Mouse (Mus musculus): ENCODE data around the gene 2810004N23Rik. TPM values are rescaled to one million over a fixed set of nuclear protein-coding genes. Genes with fewer than 3 reads are reported as not detected.
A peak's percentile ranks its signal among the peaks of the same experiment; 100 is the strongest.

2810004N23Rik gene
- polyA plus RNA-seq, 1 experiment from 2014 or later: 21.5 TPM

- Histone ChIP-seq H3K4me3 (ENCODE audit: low read length) (no peak overlapping the region), H3K36me3 (ENCODE audit: control insufficient read depth, insufficient read depth, low read length) (peaks cover 39% of the 10 kb centered on the region), H3K9me3 (ENCODE audit: control insufficient read depth, low read length) (no peaks in the 10 kb centered on the region), H3K4me1 (ENCODE audit: control insufficient read depth, insufficient read depth, low read depth, low read length) (no peaks in the 10 kb centered on the region), H3K4me2 (ENCODE audit: low read length) (no peak overlapping the region), H3K27me3 (replicated peaks; ENCODE audit: control insufficient read depth, insufficient read depth, low read length) (no peaks in the 10 kb centered on the region), H3K9ac (ENCODE audit: low read depth, low read length) (no peak overlapping the region), H3K27ac (ENCODE audit: low read depth, low read length) (no peak overlapping the region)
- ATAC-seq: no peak
- WGBS: 70% methylated on average over 6 of the region's 6 CpGs
Observed at GRCm38 (mm10) chr8:124819612-124820115, 43.3 kb downstream of the 2810004N23Rik start.

GRCm38 (mm10) chr8:124817361-124817760 lies 45.6 kb downstream of the 2810004N23Rik start:
- Histone ChIP-seq H3K9me3 (ENCODE audit: control insufficient read depth, low read length) (no peaks in the 10 kb centered on the region), H3K9ac (ENCODE audit: low read depth, low read length) (no peak overlapping the region), H3K36me3 (ENCODE audit: control insufficient read depth, insufficient read depth, low read length) (peaks cover 21% of the 10 kb centered on the region), H3K4me1 (ENCODE audit: control insufficient read depth, insufficient read depth, low read depth, low read length) (no peaks in the 10 kb centered on the region), H3K4me3 (ENCODE audit: low read length) (no peak overlapping the region), H3K27me3 (replicated peaks; ENCODE audit: control insufficient read depth, insufficient read depth, low read length) (no peaks in the 10 kb centered on the region), H3K27ac (ENCODE audit: low read depth, low read length) (no peak overlapping the region), H3K4me2 (ENCODE audit: low read length) (no peak overlapping the region)
- no peak for ATAC-seq
- 89% methylated on average over 3 of the region's 3 CpGs for WGBS

GRCm38 (mm10) chr8:124816866-124817265 lies 46.1 kb downstream of the 2810004N23Rik start:
- no peak overlapping the region for H3K4me2 ChIP-seq (ENCODE audit: low read length)
- no peak overlapping the region for H3K27ac ChIP-seq (ENCODE audit: low read depth, low read length)
- WGBS: 93% methylated on average over 11 of the region's 11 CpGs
- no peak overlapping the region for H3K9ac ChIP-seq (ENCODE audit: low read depth, low read length)
- H3K36me3 ChIP-seq (ENCODE audit: control insufficient read depth, insufficient read depth, low read length): peaks cover 21% of the 10 kb centered on the region
- H3K9me3 ChIP-seq (ENCODE audit: control insufficient read depth, low read length): no peaks in the 10 kb centered on the region
- no peak overlapping the region for H3K4me3 ChIP-seq (ENCODE audit: low read length)
- no peak for ATAC-seq
- H3K4me1 ChIP-seq (ENCODE audit: control insufficient read depth, insufficient read depth, low read depth, low read length): no peaks in the 10 kb centered on the region
- H3K27me3 ChIP-seq (replicated peaks; ENCODE audit: control insufficient read depth, insufficient read depth, low read length): no peaks in the 10 kb centered on the region

GRCm38 (mm10) chr8:124815870-124816269 lies 47.0 kb downstream of the 2810004N23Rik start:
- Histone ChIP-seq H3K9me3 (ENCODE audit: control insufficient read depth, low read length) (no peaks in the 10 kb centered on the region), H3K9ac (ENCODE audit: low read depth, low read length) (no peak overlapping the region), H3K27ac (ENCODE audit: low read depth, low read length) (no peak overlapping the region), H3K4me3 (ENCODE audit: low read length) (no peak overlapping the region), H3K36me3 (ENCODE audit: control insufficient read depth, insufficient read depth, low read length) (peaks cover 21% of the 10 kb centered on the region), H3K4me1 (ENCODE audit: control insufficient read depth, insufficient read depth, low read depth, low read length) (peaks cover 5% of the 10 kb centered on the region), H3K27me3 (replicated peaks; ENCODE audit: control insufficient read depth, insufficient read depth, low read length) (no peaks in the 10 kb centered on the region), H3K4me2 (ENCODE audit: low read length) (no peak overlapping the region)
- ATAC-seq: no peak
- 88% methylated on average over 12 of the region's 12 CpGs for WGBS

GRCm38 (mm10) chr8:124813326-124813725 lies 49.6 kb downstream of the 2810004N23Rik start:
- Histone ChIP-seq H3K4me3 (ENCODE audit: low read length) (no peak overlapping the region), H3K9me3 (ENCODE audit: control insufficient read depth, low read length) (no peaks in the 10 kb centered on the region), H3K4me2 (ENCODE audit: low read length) (no peak overlapping the region), H3K36me3 (ENCODE audit: control insufficient read depth, insufficient read depth, low read length) (peaks cover 13% of the 10 kb centered on the region), H3K9ac (ENCODE audit: low read depth, low read length) (no peak overlapping the region), H3K27ac (ENCODE audit: low read depth, low read length) (no peak overlapping the region), H3K27me3 (replicated peaks; ENCODE audit: control insufficient read depth, insufficient read depth, low read length) (no peaks in the 10 kb centered on the region), H3K4me1 (ENCODE audit: control insufficient read depth, insufficient read depth, low read depth, low read length) (peaks cover 12% of the 10 kb centered on the region)
- 92% methylated on average over 4 of the region's 4 CpGs for WGBS
- ATAC-seq: no peak

- H3K4me3 ChIP-seq (ENCODE audit: low read length): no peak overlapping the region
- peaks cover 12% of the 10 kb centered on the region for H3K4me1 ChIP-seq (ENCODE audit: control insufficient read depth, insufficient read depth, low read depth, low read length)
- no peak overlapping the region for H3K27ac ChIP-seq (ENCODE audit: low read depth, low read length)
- no peaks in the 10 kb centered on the region for H3K27me3 ChIP-seq (replicated peaks; ENCODE audit: control insufficient read depth, insufficient read depth, low read length)
- ATAC-seq: peak; percentile 63
- H3K4me2 ChIP-seq (ENCODE audit: low read length): no peak overlapping the region
- no peaks in the 10 kb centered on the region for H3K9me3 ChIP-seq (ENCODE audit: control insufficient read depth, low read length)
- H3K36me3 ChIP-seq (ENCODE audit: control insufficient read depth, insufficient read depth, low read length): peaks cover 2% of the 10 kb centered on the region
- no peak overlapping the region for H3K9ac ChIP-seq (ENCODE audit: low read depth, low read length)
- WGBS: 17% methylated on average over 9 of the region's 9 CpGs
Observed at GRCm38 (mm10) chr8:124810689-124811394, 52.1 kb downstream of the 2810004N23Rik start.

- H3K4me2 ChIP-seq (ENCODE audit: low read length): no peak overlapping the region
- H3K9ac ChIP-seq (ENCODE audit: low read depth, low read length): no peak overlapping the region
- H3K4me3 ChIP-seq (ENCODE audit: low read length): no peak overlapping the region
- H3K27ac ChIP-seq (ENCODE audit: low read depth, low read length): no peak overlapping the region
- WGBS: 71% methylated on average over 5 of the region's 5 CpGs
- no peaks in the 10 kb centered on the region for H3K27me3 ChIP-seq (replicated peaks; ENCODE audit: control insufficient read depth, insufficient read depth, low read length)
- no peaks in the 10 kb centered on the region for H3K9me3 ChIP-seq (ENCODE audit: control insufficient read depth, low read length)
- H3K4me1 ChIP-seq (ENCODE audit: control insufficient read depth, insufficient read depth, low read depth, low read length): peaks cover 12% of the 10 kb centered on the region
- no peak for ATAC-seq
- H3K36me3 ChIP-seq (ENCODE audit: control insufficient read depth, insufficient read depth, low read length): no peaks in the 10 kb centered on the region
Observed at GRCm38 (mm10) chr8:124810056-124810610, 52.8 kb downstream of the 2810004N23Rik start.

- H3K27ac ChIP-seq (ENCODE audit: low read depth, low read length): no peak overlapping the region
- no peaks in the 10 kb centered on the region for H3K9me3 ChIP-seq (ENCODE audit: control insufficient read depth, low read length)
- no peak overlapping the region for H3K4me2 ChIP-seq (ENCODE audit: low read length)
- WGBS: 56% methylated on average over 2 of the region's 2 CpGs
- H3K9ac ChIP-seq (ENCODE audit: low read depth, low read length): no peak overlapping the region
- H3K4me1 ChIP-seq (ENCODE audit: control insufficient read depth, insufficient read depth, low read depth, low read length): peaks cover 12% of the 10 kb centered on the region
- H3K27me3 ChIP-seq (replicated peaks; ENCODE audit: control insufficient read depth, insufficient read depth, low read length): no peaks in the 10 kb centered on the region
- ATAC-seq: no peak
- no peaks in the 10 kb centered on the region for H3K36me3 ChIP-seq (ENCODE audit: control insufficient read depth, insufficient read depth, low read length)
- no peak overlapping the region for H3K4me3 ChIP-seq (ENCODE audit: low read length)
Observed at GRCm38 (mm10) chr8:124809419-124809818, 53.5 kb downstream of the 2810004N23Rik start.

- no peaks in the 10 kb centered on the region; the same call in none of the 2 replicates for H3K36me3 ChIP-seq (ENCODE audit: control insufficient read depth, insufficient read depth, low read length)
- no peak overlapping the region for H3K9ac ChIP-seq (ENCODE audit: low read depth, low read length)
- no peak overlapping the region for H3K27ac ChIP-seq (ENCODE audit: low read depth, low read length)
- H3K27me3 ChIP-seq (replicated peaks; ENCODE audit: control insufficient read depth, insufficient read depth, low read length): no peaks in the 10 kb centered on the region
- H3K4me2 ChIP-seq (ENCODE audit: low read length): no peak overlapping the region
- H3K9me3 ChIP-seq (ENCODE audit: control insufficient read depth, low read length): no peaks in the 10 kb centered on the region
- H3K4me1 ChIP-seq (ENCODE audit: control insufficient read depth, insufficient read depth, low read depth, low read length): peaks cover 8% of the 10 kb centered on the region
- H3K4me3 ChIP-seq (ENCODE audit: low read length): no peak overlapping the region
- 82% methylated on average over 4 of the region's 4 CpGs for WGBS
- ATAC-seq: no peak
Observed at GRCm38 (mm10) chr8:124805990-124806389, 56.9 kb downstream of the 2810004N23Rik start.
